In the genomic region with DNA sequence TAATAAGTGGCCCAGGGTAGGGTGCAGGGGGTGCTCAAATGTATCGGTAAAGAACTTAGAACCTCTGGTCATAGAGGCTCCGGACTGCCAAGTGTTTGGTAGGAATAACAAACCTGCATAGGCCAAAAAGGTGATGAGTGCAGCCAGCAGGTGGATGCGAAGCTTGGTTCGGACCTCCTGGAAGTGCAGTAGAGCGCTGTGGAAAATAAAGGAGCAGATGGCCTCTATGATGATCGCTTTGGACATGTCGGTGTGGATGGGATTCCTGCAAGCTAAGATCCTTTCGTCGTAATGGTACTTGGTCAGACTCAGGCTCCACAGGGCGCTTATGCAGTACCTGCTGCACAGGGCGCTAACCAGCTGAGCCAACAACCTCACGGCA, we compare ENCODE assay signal across 8 mouse cellular contexts. TPM values are rescaled to one million over a fixed set of nuclear protein-coding genes. Genes with fewer than 3 reads are reported as not detected.
DNase-seq lines count a peak whose midpoint lies in the region; ATAC-seq and TF ChIP-seq lines count a peak whose summit lies in the region.

No protein-coding gene starts in this region.

- no peaks in the 10 kb centered on the region for H3K36me3 ChIP-seq in heart, adult 2 months (ENCODE audit: control insufficient read depth, insufficient read depth, low read length)
- no peaks in the 10 kb centered on the region for H3K36me3 ChIP-seq in ES-E14 (ENCODE audit: control insufficient read depth, insufficient read depth, low read length, poor library complexity, severe bottlenecking)
- no peaks in the 10 kb centered on the region for H3K36me3 ChIP-seq in heart, postnatal 0 days (replicated peaks; ENCODE audit: control insufficient read depth, insufficient read depth, low read length)
- H3K36me3 ChIP-seq in megakaryocyte, embryonic 14.5 days (replicated peaks; ENCODE audit: low read length), result no peaks in the 10 kb centered on the region

- no peak for TF ChIP-seq CTCF in heart, adult 2 months (IDR thresholded peaks at IDR 0.05)
- no peak for TF ChIP-seq CTCF in heart, postnatal 0 days (IDR thresholded peaks at IDR 0.05; ENCODE audit: low read depth)

- intact Hi-C loops in heart, adult 2 months (cut with DNase I), result no loop called here
- intact Hi-C loops in heart, postnatal 10 days (cut with DNase I), result no loop called here

- peak overlapping the region; percentile 70 for H3K4me3 ChIP-seq in heart, adult 2 months
- H3K4me3 ChIP-seq in ES-E14 (ENCODE audit: insufficient read depth in 1 of 2, low read depth in 1 of 2, low read length in 2 of 2, poor library complexity in 1 of 2, severe bottlenecking in 1 of 2), result peak overlapping the region; percentile 81 to 88
- H3K4me3 ChIP-seq in heart, postnatal 0 days (ENCODE audit: low read depth, low read length), result peak overlapping the region; percentile 62
- H3K4me3 ChIP-seq in megakaryocyte, embryonic 14.5 days (replicated peaks), result peak overlapping the region; percentile 99

- TF ChIP-seq EP300 in heart, adult 2 months (IDR thresholded peaks at IDR 0.05; ENCODE audit: insufficient read depth, low read depth, low read length), result no peak
- no peak for TF ChIP-seq EP300 in heart, postnatal 0 days (IDR thresholded peaks at IDR 0.05; ENCODE audit: low read depth)

- H3K27me3 ChIP-seq in heart, adult 2 months (ENCODE audit: control insufficient read depth, insufficient read depth, low read length), result no peaks in the 10 kb centered on the region
- H3K27me3 ChIP-seq in heart, postnatal 0 days (ENCODE audit: control insufficient read depth, insufficient read depth, low read length), result no peaks in the 10 kb centered on the region
- peaks cover 3% of the 10 kb centered on the region for H3K27me3 ChIP-seq in megakaryocyte, embryonic 14.5 days (replicated peaks)

- H3K9ac ChIP-seq in heart, adult 2 months (ENCODE audit: low read depth, low read length), result peak overlapping the region; percentile 72
- peak overlapping the region; percentile 62 for H3K9ac ChIP-seq in ES-E14 (ENCODE audit: insufficient read depth, low read depth, low read length, poor library complexity, severe bottlenecking)
- peak overlapping the region; percentile 61; the same call in 1 of the 2 replicates for H3K9ac ChIP-seq in heart, postnatal 0 days (replicated peaks; ENCODE audit: low read depth, low read length)

- peaks cover 3% of the 10 kb centered on the region; the same call in 1 of the 2 replicates for H3K4me1 ChIP-seq in heart, adult 2 months (ENCODE audit: control insufficient read depth, insufficient read depth, low read length)
- H3K4me1 ChIP-seq in ES-E14 (ENCODE audit: control insufficient read depth in 2 of 2, insufficient read depth in 2 of 2, low read length in 2 of 2, poor library complexity in 1 of 2), result peaks cover 4 to 12% of the 10 kb centered on the region in 2 experiments; a peak in 3 of 4 replicates
- no peaks in the 10 kb centered on the region for H3K4me1 ChIP-seq in heart, postnatal 0 days (ENCODE audit: control insufficient read depth, insufficient read depth)
- H3K4me1 ChIP-seq in megakaryocyte, embryonic 14.5 days, result peaks cover 65% of the 10 kb centered on the region

- H3K79me2 ChIP-seq in heart, adult 2 months (replicated peaks; ENCODE audit: control insufficient read depth, insufficient read depth, low read length), result no peaks in the 10 kb centered on the region

- ATAC-seq in heart, postnatal 0 days (ENCODE audit: insufficient read depth, low read depth), result no peak

- H3K4me2 ChIP-seq in heart, postnatal 0 days (ENCODE audit: low read depth, low read length), result peak overlapping the region; percentile 76

- in situ Hi-C loops in ES-E14 (cut with MboI; ENCODE audit: low sequenced_read_pairs in 2 of 2, unreplicated experiment in 2 of 2), result no loop called here

- no peak for TF ChIP-seq POLR2A in heart, adult 2 months (IDR thresholded peaks at IDR 0.05; ENCODE audit: insufficient read depth, low read depth, low read length)

- WGBS in heart, adult 2 months, result 18% methylated on average over 12 of the region's 12 CpGs
- 7% methylated on average over 12 of the region's 12 CpGs for WGBS in heart, postnatal 0 days

- DNase-seq in heart, adult 2 months, result no peak
- no peak for DNase-seq in heart, postnatal 10 days
- no peak for DNase-seq in ES-E14 (ENCODE audit: low read depth, low spot score)
- no peak for DNase-seq in heart, postnatal 0 days (ENCODE audit: low spot score)
- no peak for DNase-seq in right cerebral cortex, adult 18-20 months
- no peak for DNase-seq in adrenal gland, postnatal 4 days (ENCODE audit: low spot score in 2 of 2)
- DNase-seq in urinary bladder, postnatal 14 days (ENCODE audit: low spot score), result no peak

- H3K9me3 ChIP-seq in ES-E14 (ENCODE audit: control insufficient read depth, insufficient read depth, low read depth, low read length), result no peaks in the 10 kb centered on the region
- H3K9me3 ChIP-seq in heart, postnatal 0 days (replicated peaks; ENCODE audit: control insufficient read depth, low read length), result no peaks in the 10 kb centered on the region
- H3K9me3 ChIP-seq in megakaryocyte, embryonic 14.5 days, result no peaks in the 10 kb centered on the region

- H3K27ac ChIP-seq in heart, adult 2 months, result peak overlapping the region; percentile 63
- no peak overlapping the region for H3K27ac ChIP-seq in ES-E14 (ENCODE audit: insufficient read depth, low read depth, low read length, poor library complexity, severe bottlenecking)
- H3K27ac ChIP-seq in heart, postnatal 0 days (ENCODE audit: low read depth), result no peak overlapping the region

TF ChIP-seq in ES-E14, 5 proteins besides CTCF, POLR2A, EP300 and RAD21:
- TF ChIP-seq HCFC1 (IDR thresholded peaks at IDR 0.05; ENCODE audit: borderline replicate concordance, insufficient read depth, low read length) (no peak), ZC3H11A (IDR thresholded peaks at IDR 0.05; ENCODE audit: borderline replicate concordance, low read depth, low read length) (no peak), ZNF384 (IDR thresholded peaks at IDR 0.05; ENCODE audit: low read depth, low read length) (no peak), CHD2 (IDR thresholded peaks at IDR 0.05; ENCODE audit: low read depth, low read length) (no peak), MAFK (IDR thresholded peaks at IDR 0.05; ENCODE audit: insufficient read depth, low read depth, low read length) (no peak)

RNA-seq across cellular contexts. Expression of a gene that starts 0.8 kb away (rescaled TPM):
- total RNA-seq in heart, adult 2 months (2021), result 1 to 10 TPM in 1 of 2 experiments, under 1 TPM in 1; 0.91 to 1.6 TPM
- 2.6 and 3.0 TPM in 2 replicates for polyA plus RNA-seq in heart, adult 2 months (2012; rRNA removed)
- total RNA-seq in heart, postnatal 10 days (2021), result 1 to 10 TPM; 1.1 to 1.4 TPM
- 3.6 and 8.1 TPM in 2 replicates for total RNA-seq in ES-E14 (2012; rRNA removed)
- 4.8 and 6.2 TPM in 2 replicates for total RNA-seq in heart, postnatal 0 days (2014; rRNA removed; ENCODE audit: low replicate concordance)
- polyA plus RNA-seq in heart, postnatal 0 days (2015; fragmentation: Nextera tagmentation; extraction: Ambion mirVana), result 2.0 and 2.9 TPM in 2 replicates
- 0.54 TPM in 1 of 2 replicates, not detected in the other for polyA plus RNA-seq in megakaryocyte, embryonic 14.5 days (2012; ENCODE audit: insufficient read depth, low replicate concordance)
- total RNA-seq in adrenal gland, postnatal 4 days (2021), result 10 to 100 TPM in 1 of 2 experiments, 1 to 10 TPM in 1; 8.9 to 10.3 TPM

RNA-seq across cellular contexts. Expression of a gene that starts 40.8 kb away (rescaled TPM):
- 10 to 100 TPM; 25.9 to 29.8 TPM for total RNA-seq in heart, adult 2 months (2021)
- polyA plus RNA-seq in heart, adult 2 months (2012; rRNA removed), result 18.9 and 35.9 TPM in 2 replicates
- total RNA-seq in heart, postnatal 10 days (2021), result 10 to 100 TPM; 33.3 to 40.5 TPM
- 173 and 191 TPM in 2 replicates for total RNA-seq in ES-E14 (2012; rRNA removed)
- 37.1 and 42.0 TPM in 2 replicates for total RNA-seq in heart, postnatal 0 days (2014; rRNA removed; ENCODE audit: low replicate concordance)
- polyA plus RNA-seq in heart, postnatal 0 days (2015; fragmentation: Nextera tagmentation; extraction: Ambion mirVana), result 60.5 and 63.7 TPM in 2 replicates
- polyA plus RNA-seq in megakaryocyte, embryonic 14.5 days (2012; ENCODE audit: insufficient read depth, low replicate concordance), result 12.3 and 28.6 TPM in 2 replicates
- total RNA-seq in adrenal gland, postnatal 4 days (2021), result 10 to 100 TPM; 67.6 to 68.5 TPM

RNA-seq across cellular contexts. Expression of a gene that starts 51.1 kb away (rescaled TPM):
- 1 to 10 TPM; 1.2 to 1.6 TPM for total RNA-seq in heart, adult 2 months (2021)
- polyA plus RNA-seq in heart, adult 2 months (2012; rRNA removed), result 1.1 and 1.8 TPM in 2 replicates
- total RNA-seq in heart, postnatal 10 days (2021), result 1 to 10 TPM in 1 of 2 experiments, under 1 TPM in 1; 0.72 to 1.8 TPM
- total RNA-seq in ES-E14 (2012; rRNA removed), result 16.5 and 19.1 TPM in 2 replicates
- 1.2 and 1.5 TPM in 2 replicates for total RNA-seq in heart, postnatal 0 days (2014; rRNA removed; ENCODE audit: low replicate concordance)
- polyA plus RNA-seq in heart, postnatal 0 days (2015; fragmentation: Nextera tagmentation; extraction: Ambion mirVana), result 0.79 and 0.86 TPM in 2 replicates
- polyA plus RNA-seq in megakaryocyte, embryonic 14.5 days (2012; ENCODE audit: insufficient read depth, low replicate concordance), result 0.62 and 3.1 TPM in 2 replicates
- total RNA-seq in adrenal gland, postnatal 4 days (2021), result 10 to 100 TPM; 39.8 to 46.4 TPM
